Mouse (Mus musculus) cerebellum, postnatal 36 days (tissue): ENCODE data around the gene Htr7.

Experiments
- DNase-seq, 2 experiments: peaks; one replicate each; pipeline ENCODE4 v3.0.0; 2021 to 2022; ENCODE audit warnings: mixed read lengths in 2 of 2

Gene Htr7

GRCm38 (mm10) chr19:36057231-36057811, at the start of gene Htr7:
TSS of gene Htr7 (minus strand) at chr19:36057507.
- peak in 1 of 2 experiments; percentile 9 for DNase-seq

- no peak for DNase-seq
Measured at GRCm38 (mm10) chr19:36103909-36104308, 46.6 kb upstream of the Htr7 start.

GRCm38 (mm10) chr19:36098916-36099315, 41.6 kb upstream of the Htr7 start:
- no peak for DNase-seq

GRCm38 (mm10) chr19:36098265-36098664, 41.0 kb upstream of the Htr7 start:
- no peak for DNase-seq

GRCm38 (mm10) chr19:36097194-36097593, 39.9 kb upstream of the Htr7 start:
- DNase-seq = no peak

GRCm38 (mm10) chr19:36090781-36091180, 33.5 kb upstream of the Htr7 start:
- no peak for DNase-seq

- DNase-seq = peak; percentile 83 to 86
Measured at GRCm38 (mm10) chr19:36083262-36084225, 26.2 kb upstream of the Htr7 start, which contains the start of gene Rpp30. TSS of gene Rpp30 (plus strand) at chr19:36083716.

- DNase-seq = peak; percentile 11 to 46
Measured at GRCm38 (mm10) chr19:36082606-36083261, 25.4 kb upstream of the Htr7 start.

- DNase-seq = no peak
Measured at GRCm38 (mm10) chr19:36062801-36063529, 5.7 kb upstream of the Htr7 start.

GRCm38 (mm10) chr19:36056502-36057221, 645 bp downstream of the Htr7 start:
- DNase-seq = peak in 1 of 2 experiments; percentile 2

GRCm38 (mm10) chr19:36046046-36046445, 11.3 kb downstream of the Htr7 start:
- DNase-seq = no peak

- DNase-seq = no peak
Measured at GRCm38 (mm10) chr19:36014836-36015235, 42.5 kb downstream of the Htr7 start.

GRCm38 (mm10) chr19:36006277-36006676, 51.0 kb downstream of the Htr7 start:
- no peak for DNase-seq

GRCm38 (mm10) chr19:36004961-36005360, 52.3 kb downstream of the Htr7 start:
- DNase-seq = no peak

GRCm38 (mm10) chr19:36002476-36003445, 54.5 kb downstream of the Htr7 start:
- no peak for DNase-seq

GRCm38 (mm10) chr19:36001512-36001911, 55.8 kb downstream of the Htr7 start:
- no peak for DNase-seq

- no peak for DNase-seq
Measured at GRCm38 (mm10) chr19:36000955-36001354, 56.4 kb downstream of the Htr7 start.

- DNase-seq = no peak
Measured at GRCm38 (mm10) chr19:35997384-35997783, 59.9 kb downstream of the Htr7 start.

GRCm38 (mm10) chr19:35987461-35987860, 69.8 kb downstream of the Htr7 start:
- DNase-seq = no peak

GRCm38 (mm10) chr19:35974681-35975080, 82.6 kb downstream of the Htr7 start:
- no peak for DNase-seq

- no peak for DNase-seq
Measured at GRCm38 (mm10) chr19:35957656-35958055, 99.7 kb downstream of the Htr7 start.
